Mouse (Mus musculus) cerebellum, postnatal 25 days (tissue): Measurements from ENCODE around the gene Gng3.
"Not testable (repeated sequence)": the region's sequence is repeated elsewhere in the genome, so short reads cannot be mapped to it uniquely, and the experiment has no call there.

ENCODE experiments used
- DNase-seq, 2 experiments: peaks; one replicate each; pipeline ENCODE4 v3.0.0; 2021; ENCODE audit warnings: mixed read lengths in 2 of 2

Gng3 gene

DNA sequence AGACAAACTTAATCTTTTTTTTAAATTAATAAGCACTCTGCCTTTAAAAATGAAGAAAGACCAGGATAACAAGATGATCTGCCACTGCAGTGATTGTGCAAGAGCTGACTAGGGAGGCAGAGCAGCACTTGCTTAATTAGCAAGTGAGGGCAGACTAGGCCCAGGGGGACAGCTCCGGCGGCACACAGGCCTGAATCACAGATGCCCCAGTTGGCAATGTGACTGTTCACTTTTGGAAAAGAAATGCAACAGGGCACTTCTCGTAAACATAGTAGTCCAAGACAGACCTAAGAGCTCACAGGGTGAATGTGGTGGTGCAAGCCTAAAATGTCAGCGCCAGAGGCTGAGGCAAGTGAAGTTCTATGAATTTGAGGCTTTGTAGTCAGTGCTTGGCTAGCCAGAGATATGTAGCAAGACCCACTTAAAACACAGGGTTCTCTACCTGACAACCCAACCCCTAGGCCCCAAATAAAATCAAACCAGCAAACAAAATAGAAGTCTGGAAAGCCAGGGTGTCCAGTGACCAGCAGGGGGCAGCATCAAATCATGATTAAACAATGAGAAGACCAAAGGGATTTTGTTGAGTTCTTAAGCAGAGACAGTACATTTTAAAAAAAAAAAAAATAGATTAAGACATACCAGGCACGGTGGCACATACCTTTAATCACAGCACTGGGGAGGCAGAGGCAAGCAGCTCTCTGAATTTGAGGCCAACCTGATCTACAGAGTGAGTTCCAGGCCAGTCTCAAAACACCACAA, 5.6 kb upstream of the Gng3 start:
- peak; percentile 76 to 88 for DNase-seq

DNA sequence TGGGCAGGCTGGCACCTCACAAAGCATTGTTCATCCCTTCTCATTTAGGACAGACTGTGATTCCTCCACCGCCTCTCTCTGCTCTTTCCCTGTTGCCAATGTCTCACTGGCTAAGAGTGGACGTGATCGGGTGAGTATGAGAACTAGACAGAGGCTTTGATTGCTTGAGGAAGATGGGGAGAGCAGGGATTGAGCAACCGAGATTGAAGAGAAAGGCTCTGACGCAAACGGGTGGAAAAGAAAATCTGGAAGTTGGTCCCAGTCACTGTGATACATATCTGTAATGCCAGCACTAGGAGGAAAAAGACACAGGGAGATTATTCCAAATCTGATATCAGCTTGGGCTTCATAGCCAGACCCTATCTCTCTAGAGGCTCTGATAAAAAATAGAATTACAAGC, 4.0 kb upstream of the Gng3 start:
- DNase-seq = no peak

DNA sequence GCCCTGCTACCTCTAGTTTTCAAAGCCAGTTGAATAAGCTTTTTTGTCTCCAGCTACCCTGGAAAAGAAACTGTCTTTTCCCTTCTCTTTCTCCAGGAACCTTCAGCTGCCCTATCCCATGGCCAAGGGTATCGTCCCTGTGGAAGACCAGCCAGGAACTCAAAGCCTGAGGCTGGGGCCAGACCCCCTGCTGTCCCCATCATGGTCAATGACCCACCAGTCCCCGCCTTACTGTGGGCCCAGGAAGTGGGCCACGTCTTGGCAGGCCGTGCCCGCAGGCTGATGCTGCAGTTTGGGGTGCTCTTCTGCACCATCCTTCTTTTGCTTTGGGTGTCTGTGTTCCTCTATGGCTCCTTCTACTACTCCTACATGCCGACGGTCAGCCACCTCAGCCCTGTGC, 2.0 kb upstream of the Gng3 start:
- DNase-seq = peak in 1 of 2 experiments; percentile 50

DNA sequence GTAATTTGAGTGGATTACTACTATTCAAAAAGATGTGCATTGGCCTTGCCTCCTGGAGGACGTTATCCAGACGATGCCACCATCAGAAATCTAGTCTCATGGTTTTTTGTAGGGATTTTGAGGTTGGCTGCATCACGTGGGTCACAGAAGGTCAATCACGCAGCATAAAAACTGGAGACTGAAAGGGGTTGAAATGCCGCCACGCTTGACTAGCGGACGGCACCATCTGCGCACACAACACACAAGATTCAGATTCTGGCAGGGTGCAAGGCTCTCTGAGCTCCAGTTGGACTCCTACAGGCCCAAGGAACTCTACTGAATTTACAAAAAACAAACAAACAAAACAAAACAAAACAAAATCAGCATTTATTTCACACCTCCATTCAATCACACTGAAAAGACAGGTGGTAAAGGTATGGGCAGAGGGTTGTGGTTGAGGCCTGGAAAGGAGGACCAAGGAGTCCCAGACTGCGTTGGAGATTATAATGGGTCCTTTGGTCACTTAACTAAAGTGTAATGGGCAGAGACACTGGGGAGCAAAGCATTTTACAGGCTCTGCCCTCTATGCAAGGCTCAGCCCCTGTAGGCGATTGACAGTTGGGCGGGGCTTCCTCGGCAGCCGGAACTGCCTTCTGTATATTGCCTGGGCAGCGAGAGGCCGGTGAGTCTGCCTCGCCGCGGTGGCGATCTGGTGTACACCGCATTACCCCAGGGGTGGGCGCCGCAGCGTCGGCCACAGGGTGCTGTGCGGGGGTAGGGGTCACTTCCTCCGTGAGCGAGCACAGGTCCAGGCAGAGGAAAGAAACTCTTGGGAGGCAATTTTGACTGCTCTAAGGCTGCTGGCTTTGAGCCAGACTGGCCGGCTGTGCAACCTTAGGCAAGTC, 1.2 kb upstream of the Gng3 start:
- DNase-seq = peak; percentile 86 to 89

DNA sequence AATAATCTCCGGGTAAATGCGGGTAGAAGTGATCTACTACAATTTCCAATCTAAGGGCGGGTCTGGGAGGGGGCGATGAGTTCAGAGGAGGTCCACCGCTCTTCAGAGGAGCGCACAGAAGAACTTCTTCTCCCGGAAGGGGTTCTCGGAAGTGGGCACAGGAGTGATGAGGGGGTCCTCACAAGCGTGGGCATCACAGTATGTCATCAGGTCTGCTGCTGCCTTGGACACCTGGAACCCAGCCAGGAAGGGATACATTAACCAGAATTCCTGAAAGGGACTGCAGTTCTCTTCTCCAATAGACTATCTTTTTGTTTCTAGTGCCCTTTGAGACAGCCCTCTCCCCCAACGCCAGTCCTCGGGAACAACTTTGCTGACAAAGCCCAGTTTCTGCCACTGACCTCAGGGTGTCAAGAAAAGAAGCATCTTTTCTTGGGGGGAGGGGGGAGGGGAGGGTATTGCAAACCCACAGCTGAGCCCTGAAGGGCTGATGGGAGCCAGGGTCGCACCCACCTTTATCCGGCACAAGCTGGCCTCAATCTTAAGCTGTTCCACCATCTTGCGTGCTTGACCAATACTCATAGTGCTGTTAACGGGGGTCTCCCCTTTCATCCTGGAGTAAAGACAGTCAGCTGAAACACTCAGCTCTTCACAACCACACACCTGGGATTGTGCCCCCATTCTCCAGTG, 808 bp downstream of the Gng3 start:
- DNase-seq = peak; percentile 69 to 74

DNA sequence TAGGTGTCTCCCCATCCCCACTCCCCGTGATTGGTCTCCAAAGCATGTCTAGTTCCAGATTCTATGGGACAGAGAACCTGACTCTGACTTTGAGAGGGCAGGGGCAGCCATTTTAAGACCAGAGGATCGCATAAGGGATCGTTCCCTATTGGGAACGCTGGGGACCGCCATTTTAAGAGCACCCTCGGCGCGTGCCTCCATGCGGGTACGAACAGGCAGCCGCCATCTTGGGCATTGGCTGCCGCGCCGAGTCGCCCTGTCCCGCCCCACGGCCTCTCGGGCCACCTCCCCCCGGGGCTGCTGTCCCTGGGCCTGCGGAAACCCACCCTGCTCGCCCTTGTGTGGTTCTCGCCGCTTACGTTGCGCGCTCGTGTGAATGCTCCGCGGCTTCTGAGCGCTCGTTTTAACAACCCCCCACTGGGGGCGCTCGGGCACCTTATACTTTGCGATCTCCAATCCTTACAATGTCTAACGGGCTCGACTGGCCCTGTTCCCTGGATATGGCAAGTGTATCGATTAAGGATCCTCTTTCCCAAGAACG, 1.7 kb downstream of the Gng3 start, which contains the start of gene Bscl2:
Gene Bscl2 (plus strand): TSS at position 217 of the 541 bp plus-strand sequence.
- DNase-seq = peak; percentile 91 to 92

DNA sequence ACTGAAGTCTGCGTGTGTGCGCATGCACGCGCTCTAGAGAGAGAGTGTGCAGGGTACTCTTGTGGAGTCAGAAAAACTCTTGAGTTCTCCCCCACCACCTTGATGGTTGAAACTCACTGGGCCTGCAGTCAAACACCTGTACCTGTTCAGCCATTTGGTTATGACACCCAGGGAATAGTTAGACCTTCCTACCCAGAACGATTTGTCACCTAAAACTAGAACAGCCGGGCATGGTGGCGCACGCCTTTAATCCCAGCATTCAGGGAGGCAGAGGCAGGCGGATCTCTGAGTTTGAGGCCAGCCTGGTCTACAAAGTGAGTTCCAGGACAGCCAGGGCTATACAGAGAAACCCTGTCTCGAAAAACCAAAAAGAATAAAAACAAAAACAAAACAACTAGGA, 2.7 kb downstream of the Gng3 start:
- DNase-seq = not testable (repeated sequence)

DNA sequence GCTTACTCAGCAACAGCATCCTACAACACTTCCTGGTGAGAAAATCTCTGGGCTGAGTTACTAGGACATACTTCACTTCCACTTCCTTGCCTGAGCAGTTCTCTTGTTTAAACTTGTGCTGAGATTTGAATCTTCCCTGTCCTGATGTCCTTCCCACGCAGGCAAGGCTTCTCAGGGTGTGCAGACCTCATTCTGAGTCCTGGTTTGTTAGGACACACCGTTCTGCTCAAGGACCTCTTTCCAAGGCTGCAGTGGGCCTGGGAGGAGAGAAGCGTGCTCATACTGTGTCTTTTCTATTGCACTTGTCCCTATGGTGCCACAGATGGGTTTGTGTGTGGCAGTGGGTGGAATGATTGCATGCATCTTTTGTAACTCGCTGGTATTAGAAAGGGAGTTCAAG, 6.0 kb downstream of the Gng3 start:
- no peak for DNase-seq

DNA sequence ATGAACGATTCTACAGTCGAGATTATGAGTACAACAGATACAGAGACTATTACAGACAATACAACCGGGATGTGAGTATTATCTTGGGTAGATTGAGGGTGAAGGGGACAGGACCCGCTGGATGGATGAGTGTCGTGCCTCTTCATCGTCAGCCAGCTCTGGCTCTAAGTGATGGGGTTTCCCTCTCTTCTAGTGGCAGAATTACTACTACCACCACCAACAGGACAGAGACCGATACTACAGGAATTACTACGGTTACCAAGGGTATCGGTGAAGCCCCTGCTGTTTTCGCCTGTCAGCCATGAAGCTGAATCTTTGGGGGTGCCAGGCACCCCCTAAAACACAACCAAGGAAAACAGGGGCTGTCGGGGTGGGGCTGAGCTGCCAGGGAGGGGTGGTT, 7.7 kb downstream of the Gng3 start:
- DNase-seq = no peak

DNA sequence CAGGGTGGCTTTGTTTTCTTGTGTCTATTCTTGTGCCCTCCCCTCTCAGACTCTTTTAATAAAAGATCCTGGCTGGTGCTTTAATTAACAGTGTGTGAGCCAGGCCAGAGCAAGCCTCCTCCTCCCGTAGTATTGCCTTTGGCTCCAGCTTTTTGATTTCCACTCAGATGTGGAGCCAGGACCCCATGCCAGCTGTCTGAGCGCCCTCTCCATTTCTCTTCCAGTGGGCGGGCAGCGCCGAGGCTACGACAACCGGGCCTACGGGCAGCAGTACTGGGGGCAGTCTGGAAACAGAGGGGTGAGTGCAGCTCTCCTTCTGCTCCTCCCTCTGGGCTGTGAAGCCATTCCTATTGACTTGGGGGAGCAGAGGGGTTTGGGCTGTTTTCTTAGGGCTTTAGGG, 8.3 kb downstream of the Gng3 start:
- DNase-seq = no peak

DNA sequence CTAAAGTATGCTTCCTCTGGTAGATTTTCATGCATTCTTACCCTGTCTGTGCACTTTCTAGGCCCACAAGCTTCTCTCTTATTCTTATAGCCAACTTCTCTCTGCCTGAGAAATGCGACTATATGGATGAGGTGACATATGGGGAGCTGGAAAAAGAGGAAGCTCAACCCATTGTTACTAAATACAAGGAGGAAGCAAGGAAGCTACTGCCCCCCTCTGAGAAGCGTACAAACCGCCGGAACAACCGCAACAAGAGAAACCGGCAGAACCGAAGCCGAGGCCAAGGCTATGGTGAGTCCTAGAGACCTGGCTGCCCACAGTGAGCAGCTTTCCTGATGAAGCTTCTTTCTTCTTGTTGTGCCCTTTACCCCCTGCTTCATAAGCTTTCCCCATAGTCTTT, 9.3 kb downstream of the Gng3 start, which contains the start of gene AC129217.1:
Gene AC129217.1 (plus strand): TSS at position 114 of the 400 bp plus-strand sequence.
- DNase-seq = no peak

DNA sequence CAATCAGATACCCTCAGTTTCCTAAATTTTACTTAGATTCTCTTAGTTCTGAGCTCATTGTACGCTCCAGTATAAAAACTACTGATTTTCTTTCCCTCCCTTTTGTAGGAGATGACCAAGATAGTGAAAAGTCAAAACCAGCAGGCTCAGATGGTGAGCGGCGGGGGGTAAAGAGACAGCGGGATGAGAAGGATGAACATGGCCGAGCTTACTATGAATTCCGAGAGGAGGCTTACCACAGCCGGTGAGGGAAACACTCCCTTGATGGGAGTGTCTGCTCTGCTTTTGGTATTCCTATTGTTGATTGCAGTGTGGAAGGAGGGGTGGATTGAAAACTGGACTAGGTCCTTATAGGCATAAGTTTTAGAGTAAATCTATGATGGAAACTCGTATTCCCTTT, 16.3 kb downstream of the Gng3 start:
- DNase-seq = peak; percentile 78 to 87

DNA sequence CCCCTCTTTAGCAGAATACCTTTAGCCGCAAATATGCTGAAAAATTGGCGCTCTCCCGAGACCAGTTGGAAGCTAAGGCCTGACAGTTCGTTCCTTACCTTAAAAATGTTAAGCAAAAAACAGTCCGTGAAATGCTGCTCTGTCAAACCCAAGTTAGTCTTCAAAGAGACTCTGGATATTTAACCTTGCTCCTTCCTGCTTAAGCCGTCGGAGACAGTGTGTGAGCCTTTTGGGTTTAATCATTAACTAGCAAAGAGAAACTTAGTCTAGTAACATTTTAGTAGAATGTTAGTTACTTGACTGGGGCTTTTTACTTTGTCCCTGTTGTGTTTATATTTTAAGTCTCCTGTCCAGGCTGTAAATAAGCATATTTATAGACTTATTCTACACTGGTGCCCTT, 17.8 kb downstream of the Gng3 start:
- DNase-seq = no peak

DNA sequence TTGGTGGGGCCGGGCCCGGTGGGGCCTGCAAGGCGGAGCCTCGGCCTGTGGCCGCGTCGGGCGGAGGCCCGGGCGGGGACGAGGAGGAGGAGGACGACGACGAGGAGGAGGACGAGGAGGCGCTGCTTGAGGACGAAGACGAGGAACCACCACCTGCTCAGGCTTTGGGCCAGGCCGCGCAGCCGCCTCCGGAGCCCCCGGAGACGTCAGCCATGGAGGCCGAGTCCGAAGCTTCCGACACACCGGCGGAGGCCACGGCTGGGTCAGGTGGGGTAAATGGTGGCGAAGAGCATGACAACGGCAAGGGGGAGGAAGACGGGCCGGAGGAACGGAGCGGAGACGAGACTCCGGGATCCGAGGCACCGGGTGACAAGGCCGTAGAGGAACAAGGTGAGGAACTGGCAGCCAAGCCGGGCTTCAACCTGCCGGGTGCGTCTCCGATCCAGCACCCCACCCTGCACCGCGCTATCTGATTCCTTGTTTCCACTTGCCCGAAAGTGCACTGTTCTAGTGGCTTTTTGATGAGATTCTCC, 18.5 kb downstream of the Gng3 start:
- DNase-seq = no peak

DNA sequence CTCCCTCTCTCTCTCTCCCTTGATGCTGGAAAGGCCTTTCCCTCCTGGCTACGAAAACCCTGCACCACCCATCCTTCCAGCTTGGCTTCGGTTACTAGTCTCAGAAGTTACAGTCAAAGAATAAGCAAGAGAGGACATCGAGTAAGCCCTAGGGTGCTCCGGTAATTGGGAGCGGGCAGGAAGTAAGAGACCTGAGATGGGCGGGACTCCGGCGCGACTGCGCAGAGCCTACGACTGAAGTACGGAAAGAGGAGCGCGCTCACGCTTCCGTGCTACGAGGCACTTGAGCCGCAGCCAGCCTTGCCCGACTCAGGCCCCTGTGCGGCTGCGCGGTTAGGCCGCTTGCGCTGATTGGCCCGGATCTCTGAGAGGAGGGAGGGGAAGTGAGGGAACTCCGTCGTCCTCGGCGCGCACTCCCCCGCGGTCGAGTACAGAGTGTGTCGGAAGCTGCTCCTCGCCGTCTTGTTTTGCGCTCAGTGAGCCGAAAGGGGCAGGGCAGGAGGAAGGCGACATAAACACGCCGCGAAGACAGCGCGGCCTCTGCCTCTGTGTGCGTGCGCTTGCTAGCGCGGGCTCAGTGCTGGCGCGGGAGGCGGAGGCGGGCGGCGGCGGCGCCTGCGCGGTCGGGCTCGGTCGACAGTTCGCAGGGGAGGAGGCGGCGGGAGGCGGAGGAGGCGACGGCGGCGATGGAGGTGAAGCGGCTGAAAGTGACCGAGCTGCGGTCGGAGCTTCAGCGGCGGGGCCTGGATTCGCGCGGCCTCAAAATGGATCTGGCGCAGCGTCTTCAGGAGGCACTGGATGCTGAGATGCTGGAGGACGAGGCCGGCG, 19.2 kb downstream of the Gng3 start, which contains the start of gene Hnrnpul2:
Gene Hnrnpul2 (plus strand): TSS at position 415 of the 828 bp plus-strand sequence.
- peak; percentile 99 for DNase-seq

DNA sequence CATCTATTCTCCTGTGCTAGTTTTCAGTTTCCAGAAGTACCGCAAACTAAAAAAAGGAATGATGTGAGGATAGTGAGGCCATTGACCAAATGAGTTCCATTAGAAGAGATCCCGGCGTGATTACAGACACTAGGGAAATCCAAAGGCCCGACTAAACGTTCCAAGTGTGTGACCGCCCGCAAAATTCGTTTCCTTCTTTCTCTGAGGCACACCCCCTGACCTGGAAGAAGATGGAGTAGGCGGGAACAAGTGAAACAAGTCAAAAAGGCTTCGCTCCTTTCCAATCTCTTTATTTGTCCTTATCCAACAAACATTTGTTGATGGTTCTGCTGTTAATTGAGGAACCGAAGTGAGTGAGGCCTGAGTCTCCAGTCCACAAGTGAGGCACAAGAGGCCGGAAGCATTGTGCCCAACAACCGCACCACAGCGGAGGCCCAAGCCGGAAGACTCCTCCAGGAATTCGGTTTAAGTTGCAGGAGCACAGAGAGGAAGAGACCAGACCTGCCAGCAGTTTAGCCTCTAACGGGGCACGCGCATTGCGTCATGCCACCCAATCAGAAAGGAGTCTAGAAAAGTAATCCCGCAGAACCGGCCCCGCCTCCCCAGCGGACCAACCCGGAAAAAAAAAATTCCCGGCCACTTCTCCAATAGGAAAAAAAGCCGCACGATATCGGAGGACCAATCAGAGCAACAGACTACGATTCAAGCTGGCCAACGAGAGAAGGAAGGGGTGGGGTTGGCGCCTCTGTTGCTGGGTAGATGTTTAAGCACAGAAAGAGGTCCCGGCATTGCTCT, 20.0 kb downstream of the Gng3 start, which contains the start of gene Ttc9c:
Gene Ttc9c (minus strand): TSS at position 533 of the 795 bp plus-strand sequence.
- DNase-seq = peak; percentile 95 to 96

DNA sequence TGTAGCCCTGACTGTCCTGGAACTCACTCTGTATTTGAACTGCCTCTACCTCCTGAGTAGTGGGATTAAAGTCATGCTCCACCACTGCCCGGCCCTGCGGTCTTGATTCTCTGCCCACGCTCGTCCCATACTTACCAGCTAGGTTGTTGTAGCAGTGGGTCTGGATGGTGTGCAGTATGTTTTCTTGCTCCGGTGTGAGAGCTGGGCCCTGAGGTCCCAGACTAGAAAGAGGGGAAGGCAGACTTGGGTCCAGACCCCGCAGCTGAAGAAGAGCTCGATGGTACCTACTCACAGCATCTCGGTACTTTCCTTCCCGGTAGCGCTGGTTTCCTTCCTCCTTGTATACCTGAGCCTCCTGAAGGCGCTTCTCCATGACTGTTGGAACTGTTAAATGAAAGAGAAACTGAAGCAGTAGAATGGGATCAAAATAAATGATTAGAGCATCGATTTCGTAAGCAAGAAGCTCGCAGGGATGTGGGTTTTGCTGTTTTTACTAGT, 20.6 kb downstream of the Gng3 start:
- peak in 1 of 2 experiments; percentile 28 for DNase-seq

DNA sequence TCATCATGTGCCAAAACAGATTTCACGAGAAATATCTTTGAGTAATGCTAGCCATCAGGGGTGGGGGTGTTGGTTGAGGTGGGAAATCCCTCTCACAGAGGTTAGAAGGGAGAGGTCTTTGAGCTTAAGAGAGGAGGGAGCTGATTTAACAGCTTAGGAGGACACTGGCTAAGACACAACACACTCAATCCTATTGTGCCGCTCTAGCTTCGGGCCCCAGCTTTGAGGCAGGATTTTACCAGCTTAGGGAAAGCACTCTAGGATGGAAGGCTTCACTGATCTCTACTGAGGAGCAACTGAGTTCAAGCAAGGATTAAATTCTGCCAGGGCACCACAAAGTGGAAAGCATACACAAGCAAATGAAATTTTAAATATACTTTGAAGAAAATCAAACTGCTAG, 22.0 kb downstream of the Gng3 start:
- no peak for DNase-seq

DNA sequence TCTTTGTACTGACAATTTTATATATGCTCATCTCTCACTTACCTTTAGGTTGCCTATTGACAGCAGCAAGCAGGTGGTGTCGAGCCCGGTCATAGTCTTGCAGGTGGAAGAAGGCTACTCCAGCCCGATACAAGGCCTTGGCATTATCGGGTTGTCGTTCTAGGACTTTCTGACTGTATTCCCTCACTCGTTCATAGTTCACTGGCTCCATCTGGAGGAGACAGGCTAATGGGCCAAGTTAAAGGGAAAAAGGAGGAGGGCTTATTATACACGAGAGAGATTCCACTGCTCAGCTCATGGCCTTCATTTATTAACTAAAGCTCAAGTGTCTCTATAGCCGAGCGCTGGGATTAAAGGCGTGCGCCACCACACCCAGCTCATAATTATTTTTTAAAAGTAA, 23.2 kb downstream of the Gng3 start:
- peak in 1 of 2 experiments; percentile 37 for DNase-seq

DNA sequence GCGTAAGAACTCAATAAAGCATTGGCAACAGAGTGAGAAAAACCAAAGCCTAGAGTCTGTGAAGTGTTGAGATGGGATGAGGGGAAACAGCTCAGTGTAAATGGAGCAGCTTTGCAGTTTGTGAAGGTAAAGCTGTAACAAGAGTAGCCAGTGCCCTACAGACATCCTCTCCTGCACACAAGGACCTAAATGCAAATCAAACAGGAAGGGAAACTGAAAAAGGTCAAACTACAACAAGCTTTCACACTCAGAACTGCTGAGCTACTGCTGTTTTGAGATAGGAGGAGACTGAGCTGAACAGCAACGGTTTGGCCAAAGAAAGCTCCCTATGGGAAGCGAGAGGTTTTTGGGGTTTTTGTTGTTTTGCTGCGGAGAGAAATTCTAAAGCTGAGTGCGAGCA, 32.2 kb downstream of the Gng3 start:
- DNase-seq = no peak
